Mouse (Mus musculus) thymus, adult 2 months (tissue): ENCODE measurements around the gene Rgl3.

Experiments
- CTCF ChIP-seq: fragments of 200-500 bp; IDR thresholded peaks from 2 replicates; pipeline ENCODE4 v1.5.1; 2012; ENCODE audit warnings: mild to moderate bottlenecking, control low read depth, low read length, moderate library complexity, borderline replicate concordance; ENCODE audit not compliant: control insufficient read depth, poor library complexity, insufficient read depth; ENCODE audit errors: extremely low read depth
- POLR2A ChIP-seq: fragments of 200-500 bp; IDR thresholded peaks from 2 replicates; pipeline ENCODE4 v1.6.1; 2012; ENCODE audit warnings: mild to moderate bottlenecking, low read length, control low read depth, moderate library complexity; ENCODE audit not compliant: control insufficient read depth, poor library complexity, insufficient read depth; ENCODE audit errors: extremely low read depth

GRCm38 (mm10) chr9:22004546-22004945 lies 15.3 kb upstream of the Rgl3 start:
- TF ChIP-seq CTCF = no peak
- TF ChIP-seq POLR2A = no peak
